Mouse (Mus musculus) lung, postnatal 0 days (tissue): ENCODE measurements at regions not wholly inside any gene's neighbourhood (a gene's known extent, or its start where the extent isn't known, plus 50 kb on each side); places are given as distances from the start of the nearest gene placed in this dataset.

ENCODE experiments used
- CTCF ChIP-seq: IDR thresholded peaks from 2 replicates; pipeline ENCODE4 v1.5.1; 2016; ENCODE audit warnings: antibody characterized with exemption, mild to moderate bottlenecking
- EP300 ChIP-seq: IDR thresholded peaks from 2 replicates; pipeline ENCODE4 v1.6.1; 2016; ENCODE audit warnings: antibody characterized with exemption, mild to moderate bottlenecking, control low read depth

GRCm38 (mm10) chr11:45087186-45087915, 470.2 kb downstream of the Ebf1 start:
- TF ChIP-seq EP300 (no peak), CTCF (no peak)
